Mouse (Mus musculus): ENCODE data around the gene Gm8362.
"Not testable (repeated sequence)": the region's sequence is repeated elsewhere in the genome, so short reads cannot be mapped to it uniquely, and the experiment has no call there.

- not testable (repeated sequence) for TF ChIP-seq CTCF, POLR2A (IDR thresholded peaks at IDR 0.05; ENCODE audit: extremely low read depth, insufficient read depth, low read length)
Measured at GRCm38 (mm10) chr14:6757231-6757536, 17.0 kb downstream of the Gm8362 start.

Data from cortical plate, adult 2 months (tissue).